8 mouse cellular contexts compared by ENCODE assay signal in genomic region chr7:19088813-19089212, GRCm38 (mm10). TPM values are rescaled to one million over a fixed set of nuclear protein-coding genes. Genes with fewer than 3 reads are reported as not detected.
A peak's percentile ranks its signal among the peaks of the same experiment; 100 is the strongest.
DNase-seq lines count a peak whose midpoint lies in the region; ATAC-seq and TF ChIP-seq lines count a peak whose summit lies in the region.

No protein-coding gene starts in this region.

- peaks cover 46% of the 10 kb centered on the region for H3K4me1 ChIP-seq in kidney, embryonic 16.5 days (ENCODE audit: insufficient read depth, low read length)
- H3K4me1 ChIP-seq in CH12.LX (ENCODE audit: control insufficient read depth in 1 of 2, insufficient read depth in 2 of 2): peaks cover 21 to 43% of the 10 kb centered on the region in 2 experiments
- peaks cover 11 to 15% of the 10 kb centered on the region in 2 experiments for H3K4me1 ChIP-seq in liver, embryonic 14.5 days (replicated peaks; ENCODE audit: control insufficient read depth in 2 of 2, insufficient read depth in 2 of 2, low read length in 1 of 2)

- DNase-seq in kidney, adult 9 months: peak; percentile 70
- peak; percentile 66 for DNase-seq in CH12.LX (ENCODE audit: extremely low read depth)
- DNase-seq in adrenal gland, postnatal 14 days: peak; percentile 83
- peak; percentile 84 for DNase-seq in gastrocnemius, adult 2 months
- DNase-seq in liver, embryonic 14.5 days (ENCODE audit: low read depth in 3 of 3, low spot score in 3 of 3): no peak
- DNase-seq in right cerebral cortex, postnatal 4 days: peak; percentile 75
- DNase-seq in urinary bladder, adult 2 months (ENCODE audit: low spot score): no peak

- ATAC-seq in kidney, embryonic 16.5 days (ENCODE audit: low FRiP score, low TSS enrichment): no peak
- ATAC-seq in liver, embryonic 14.5 days (ENCODE audit: insufficient read depth): no peak

- no peaks in the 10 kb centered on the region for H3K27me3 ChIP-seq in kidney, embryonic 16.5 days (ENCODE audit: insufficient read depth, low read length)
- H3K27me3 ChIP-seq in CH12.LX (replicated peaks): peaks cover 77% of the 10 kb centered on the region
- peaks cover 33% of the 10 kb centered on the region for H3K27me3 ChIP-seq in liver, embryonic 14.5 days (ENCODE audit: control insufficient read depth, insufficient read depth, low read length)

- in situ Hi-C loops in CH12.LX (cut with MboI; ENCODE audit: low pct_ligation_motif_present, low pct_unique_long_range_greater_than_20kb, low sequenced_read_pairs): no loop called here

- no peak overlapping the region for H3K4me2 ChIP-seq in kidney, embryonic 16.5 days (replicated peaks; ENCODE audit: low read depth, low read length)
- H3K4me2 ChIP-seq in CH12.LX (ENCODE audit: insufficient read depth, low read depth, poor library complexity, severe bottlenecking): no peak overlapping the region
- H3K4me2 ChIP-seq in liver, embryonic 14.5 days (ENCODE audit: low read depth): no peak overlapping the region

- dilution Hi-C loops in CH12.LX (cut with MboI; ENCODE audit: extremely low pct_ligation_motif_present, extremely low pct_unique_long_range_greater_than_20kb, low sequenced_read_pairs): no loop called here

- peak; percentile 74 for TF ChIP-seq RAD21 in CH12.LX (IDR thresholded peaks at IDR 0.05; ENCODE audit: low read depth, low read length)

- peaks cover 8% of the 10 kb centered on the region; the same call in 1 of the 2 replicates for H3K36me3 ChIP-seq in kidney, embryonic 16.5 days (ENCODE audit: insufficient read depth, low read length)
- H3K36me3 ChIP-seq in CH12.LX (replicated peaks in 1 of 2; ENCODE audit: control insufficient read depth in 1 of 2, insufficient read depth in 1 of 2, low read length in 1 of 2): no peaks in the 10 kb centered on the region
- H3K36me3 ChIP-seq in liver, embryonic 14.5 days (replicated peaks; ENCODE audit: control insufficient read depth, insufficient read depth, low read depth): no peaks in the 10 kb centered on the region

- H3K4me3 ChIP-seq in kidney, embryonic 16.5 days (ENCODE audit: low read length): no peak overlapping the region
- no peak overlapping the region for H3K4me3 ChIP-seq in CH12.LX (replicated peaks in 1 of 3; ENCODE audit: low read depth in 2 of 3, low read length in 2 of 3, poor library complexity in 1 of 3)
- H3K4me3 ChIP-seq in gastrocnemius, adult 2 months: no peak overlapping the region
- H3K4me3 ChIP-seq in liver, embryonic 14.5 days (ENCODE audit: insufficient read depth in 1 of 2, low read depth in 2 of 2, low read length in 2 of 2): no peak overlapping the region

- no peak overlapping the region for H3K9ac ChIP-seq in kidney, embryonic 16.5 days (replicated peaks; ENCODE audit: low read length)
- H3K9ac ChIP-seq in CH12.LX (ENCODE audit: insufficient read depth, low read depth): no peak overlapping the region
- no peak overlapping the region for H3K9ac ChIP-seq in liver, embryonic 14.5 days (replicated peaks)

- intact Hi-C loops in gastrocnemius, adult 2 months (cut with DNase I): loop anchor here (1.0 kb wide), 1 partner anchor 16 kb away; no protein-coding TSS in a partner anchor

- no peak overlapping the region for H3K27ac ChIP-seq in kidney, embryonic 16.5 days (ENCODE audit: low read length)
- H3K27ac ChIP-seq in CH12.LX (ENCODE audit: insufficient read depth, low read depth): no peak overlapping the region
- 0 out of 2 replicates have a peak overlapping the region, but pooled peaks have one; percentile 28 for H3K27ac ChIP-seq in gastrocnemius, adult 2 months
- H3K27ac ChIP-seq in liver, embryonic 14.5 days: no peak overlapping the region

- no peak for TF ChIP-seq EP300 in CH12.LX (IDR thresholded peaks at IDR 0.05; ENCODE audit: low read length)
- no peak for TF ChIP-seq EP300 in liver, embryonic 14.5 days (IDR thresholded peaks at IDR 0.05; ENCODE audit: low read depth)

- H3K79me2 ChIP-seq in CH12.LX (replicated peaks; ENCODE audit: control insufficient read depth, extremely low read depth, insufficient read depth, poor library complexity, severe bottlenecking): no peaks in the 10 kb centered on the region

- 34% methylated on average over 10 of the region's 10 CpGs for WGBS in kidney, embryonic 16.5 days
- 24% methylated on average over 10 of the region's 10 CpGs for WGBS in liver, embryonic 14.5 days (ENCODE audit: insufficient replicate concordance)

- no peaks in the 10 kb centered on the region for H3K9me3 ChIP-seq in kidney, embryonic 16.5 days (ENCODE audit: low read length)
- H3K9me3 ChIP-seq in CH12.LX (replicated peaks; ENCODE audit: low read length): no peaks in the 10 kb centered on the region
- H3K9me3 ChIP-seq in liver, embryonic 14.5 days (ENCODE audit: control insufficient read depth, low read length): no peaks in the 10 kb centered on the region

- no peak for TF ChIP-seq POLR2A in CH12.LX (IDR thresholded peaks at IDR 0.05; ENCODE audit: low read depth, low read length)

- peak; percentile 56 to 94 for TF ChIP-seq CTCF in CH12.LX (conservative IDR thresholded peaks at IDR 0.05 in 1 of 2, IDR thresholded peaks at IDR 0.05 in 1 of 2; ENCODE audit: low read depth in 2 of 2, low read length in 2 of 2)
- peak; percentile 97 for TF ChIP-seq CTCF in gastrocnemius, adult 2 months (IDR thresholded peaks at IDR 0.05)
- peak; percentile 96 for TF ChIP-seq CTCF in liver, embryonic 14.5 days (IDR thresholded peaks at IDR 0.05; ENCODE audit: low read depth)

TF ChIP-seq in CH12.LX, 34 proteins besides CTCF, POLR2A, EP300 and RAD21:
- TF ChIP-seq PAX5 (IDR thresholded peaks at IDR 0.05; ENCODE audit: low read length) (no peak), SMC3 (IDR thresholded peaks at IDR 0.05; ENCODE audit: low read depth, low read length) (peak; percentile 88)
TF ChIP-seq in CH12.LX: peak in this region for 1.

RNA-seq across cellular contexts. Expression of gene Dmpk, which starts 5.2 kb away (rescaled TPM):
- polyA plus RNA-seq in kidney, embryonic 16.5 days (2015; fragmentation: Nextera tagmentation; extraction: Ambion mirVana): 17.2 and 27.5 TPM in 2 replicates
- total RNA-seq in CH12.LX (2012; rRNA removed): 0.17 and 0.30 TPM in 2 replicates
- 0.36 TPM in 1 of 2 replicates, not detected in the other for total RNA-seq in CH12.LX (2014; rRNA removed)
- 0.27 and 0.56 TPM in 2 replicates for polyA plus RNA-seq in CH12.LX (2012; ENCODE audit: insufficient read length, low read depth)
- 64.2 and 65.6 TPM in 2 replicates for total RNA-seq in adrenal gland, postnatal 14 days (2021)
- 100 to 1,000 TPM; 265 to 336 TPM for total RNA-seq in gastrocnemius, adult 2 months (2021)
- 17.9 and 20.7 TPM in 2 replicates for polyA plus RNA-seq in liver, embryonic 14.5 days (2012; rRNA removed)
- polyA plus RNA-seq in liver, embryonic 14.5 days (2014; fragmentation: Nextera tagmentation; extraction: Ambion mirVana): 8.3 and 10.6 TPM in 2 replicates
- 525 and 848 TPM in 2 replicates for polyA plus RNA-seq in urinary bladder, adult 2 months (2012; rRNA removed)

RNA-seq across cellular contexts. Expression of gene Six5, which starts 5.6 kb away (rescaled TPM):
- 9.5 and 10.5 TPM in 2 replicates for polyA plus RNA-seq in kidney, embryonic 16.5 days (2015; fragmentation: Nextera tagmentation; extraction: Ambion mirVana)
- 1.3 and 1.8 TPM in 2 replicates for total RNA-seq in CH12.LX (2012; rRNA removed)
- total RNA-seq in CH12.LX (2014; rRNA removed): 0.16 TPM in 2 replicates
- polyA plus RNA-seq in CH12.LX (2012; ENCODE audit: insufficient read length, low read depth): 0.25 and 0.33 TPM in 2 replicates
- 13.3 and 15.3 TPM in 2 replicates for total RNA-seq in adrenal gland, postnatal 14 days (2021)
- total RNA-seq in gastrocnemius, adult 2 months (2021): 1 to 10 TPM in 1 of 2 experiments, under 1 TPM in 1; 0.89 to 2.3 TPM
- 3.3 and 4.3 TPM in 2 replicates for polyA plus RNA-seq in liver, embryonic 14.5 days (2012; rRNA removed)
- polyA plus RNA-seq in liver, embryonic 14.5 days (2014; fragmentation: Nextera tagmentation; extraction: Ambion mirVana): 0.60 and 1.3 TPM in 2 replicates
- 59.1 and 60.2 TPM in 2 replicates for polyA plus RNA-seq in urinary bladder, adult 2 months (2012; rRNA removed)

RNA-seq across cellular contexts. Expression of gene Dmwd, which starts 12.8 kb away (rescaled TPM):
- 15.5 and 16.8 TPM in 2 replicates for polyA plus RNA-seq in kidney, embryonic 16.5 days (2015; fragmentation: Nextera tagmentation; extraction: Ambion mirVana)
- not detected in 2 replicates for total RNA-seq in CH12.LX (2012; rRNA removed)
- total RNA-seq in CH12.LX (2014; rRNA removed): not detected in 2 replicates
- polyA plus RNA-seq in CH12.LX (2012; ENCODE audit: insufficient read length, low read depth): not detected in 2 replicates
- total RNA-seq in adrenal gland, postnatal 14 days (2021): 45.7 and 47.7 TPM in 2 replicates
- total RNA-seq in gastrocnemius, adult 2 months (2021): 10 to 100 TPM; 31.9 to 32.1 TPM
- 18.1 and 20.2 TPM in 2 replicates for polyA plus RNA-seq in liver, embryonic 14.5 days (2012; rRNA removed)
- 3.5 and 3.7 TPM in 2 replicates for polyA plus RNA-seq in liver, embryonic 14.5 days (2014; fragmentation: Nextera tagmentation; extraction: Ambion mirVana)
- 44.9 and 46.4 TPM in 2 replicates for polyA plus RNA-seq in urinary bladder, adult 2 months (2012; rRNA removed)

RNA-seq across cellular contexts. Expression of gene Gm4969, which starts 29.4 kb away (rescaled TPM):
- 3.2 and 4.3 TPM in 2 replicates for polyA plus RNA-seq in kidney, embryonic 16.5 days (2015; fragmentation: Nextera tagmentation; extraction: Ambion mirVana)
- total RNA-seq in CH12.LX (2012; rRNA removed) (0.08 TPM in 1 of 2 replicates, not detected in the other), CH12.LX (2014; rRNA removed) (not detected in 2 replicates)
- polyA plus RNA-seq in CH12.LX (2012; ENCODE audit: insufficient read length, low read depth): not detected in 2 replicates
- 0.19 TPM in 1 of 2 replicates, not detected in the other for total RNA-seq in adrenal gland, postnatal 14 days (2021)
- total RNA-seq in gastrocnemius, adult 2 months (2021): not detected
- polyA plus RNA-seq in liver, embryonic 14.5 days (2012; rRNA removed): 0.14 and 0.25 TPM in 2 replicates
- 0.16 and 0.22 TPM in 2 replicates for polyA plus RNA-seq in liver, embryonic 14.5 days (2014; fragmentation: Nextera tagmentation; extraction: Ambion mirVana)
- 0.13 and 0.40 TPM in 2 replicates for polyA plus RNA-seq in urinary bladder, adult 2 months (2012; rRNA removed)

RNA-seq across cellular contexts. Expression of gene Fbxo46, which starts 30.8 kb away (rescaled TPM):
- 18.4 and 20.3 TPM in 2 replicates for polyA plus RNA-seq in kidney, embryonic 16.5 days (2015; fragmentation: Nextera tagmentation; extraction: Ambion mirVana)
- total RNA-seq in CH12.LX (2012; rRNA removed) (11.6 and 12.5 TPM in 2 replicates), CH12.LX (2014; rRNA removed) (3.5 and 4.0 TPM in 2 replicates)
- polyA plus RNA-seq in CH12.LX (2012; ENCODE audit: insufficient read length, low read depth): 4.8 and 6.1 TPM in 2 replicates
- total RNA-seq in adrenal gland, postnatal 14 days (2021): 11.2 and 11.9 TPM in 2 replicates
- 1 to 10 TPM; 2.3 to 3.0 TPM for total RNA-seq in gastrocnemius, adult 2 months (2021)
- 2.0 and 2.6 TPM in 2 replicates for polyA plus RNA-seq in liver, embryonic 14.5 days (2012; rRNA removed)
- polyA plus RNA-seq in liver, embryonic 14.5 days (2014; fragmentation: Nextera tagmentation; extraction: Ambion mirVana): 2.6 and 3.0 TPM in 2 replicates
- polyA plus RNA-seq in urinary bladder, adult 2 months (2012; rRNA removed): 7.2 and 7.7 TPM in 2 replicates

Comparison
In these comparisons a context has a peak if more than half of its experiments do, and no peak if none do; other contexts are left out.
1. DNase-seq: peak in kidney, adult 9 months (single experiment), CH12.LX (single experiment), adrenal gland, postnatal 14 days (single experiment), gastrocnemius, adult 2 months (single experiment) and right cerebral cortex, postnatal 4 days (single experiment); none in liver, embryonic 14.5 days (0 of 3) and urinary bladder, adult 2 months (single experiment).
2. RNA of gene Dmpk, which starts 5.2 kb away (polyA plus RNA-seq): 525 to 848 TPM in urinary bladder, adult 2 months; 17.2 to 27.5 TPM in kidney, embryonic 16.5 days, 8.3 to 20.7 TPM in liver, embryonic 14.5 days and 0.27 to 0.56 TPM in CH12.LX; every median in the first group is over 10 times any median in the second.
3. Peak in every context shown above with its lines, with median percentiles within 50 percentile points of each other: CTCF ChIP-seq.